Mouse (Mus musculus) layer of hippocampus, adult 18-20 months (tissue): ENCODE measurements at regions not wholly inside any gene's neighbourhood (a gene's known extent, or its start where the extent isn't known, plus 50 kb on each side); places are given as distances from the start of the nearest gene placed in this dataset.

Source experiments
- DNase-seq, 2 experiments: peaks; one replicate each; pipeline ENCODE4 v3.0.0; 2022; ENCODE audit warnings: low spot score in 2 of 2

- DNase-seq = no peak
These were observed 797.1 kb upstream of the Slit2 start for GRCm38 (mm10) chr5:47185868-47186267.

- DNase-seq = no peak
These were observed 780.6 kb upstream of the Slit2 start for GRCm38 (mm10) chr5:47202164-47202914.

DNA sequence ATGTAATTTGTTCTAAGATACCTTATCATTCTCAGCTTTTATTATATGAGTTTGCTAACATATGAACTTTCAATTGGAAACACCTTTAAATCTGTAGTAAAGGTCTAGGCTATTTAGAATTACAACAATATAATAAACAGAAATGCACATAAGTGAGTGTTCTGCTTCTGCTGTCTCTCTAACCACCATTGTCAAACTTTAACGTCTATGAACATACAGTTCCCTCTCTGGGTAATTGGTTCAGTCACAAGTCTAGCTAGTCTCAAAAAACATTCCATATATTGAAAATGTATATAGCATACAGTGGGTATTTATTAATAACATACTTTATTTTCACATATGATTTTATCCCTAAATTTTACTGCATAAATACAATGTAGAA lies 780.0 kb upstream of the Slit2 start:
- DNase-seq = no peak

DNA sequence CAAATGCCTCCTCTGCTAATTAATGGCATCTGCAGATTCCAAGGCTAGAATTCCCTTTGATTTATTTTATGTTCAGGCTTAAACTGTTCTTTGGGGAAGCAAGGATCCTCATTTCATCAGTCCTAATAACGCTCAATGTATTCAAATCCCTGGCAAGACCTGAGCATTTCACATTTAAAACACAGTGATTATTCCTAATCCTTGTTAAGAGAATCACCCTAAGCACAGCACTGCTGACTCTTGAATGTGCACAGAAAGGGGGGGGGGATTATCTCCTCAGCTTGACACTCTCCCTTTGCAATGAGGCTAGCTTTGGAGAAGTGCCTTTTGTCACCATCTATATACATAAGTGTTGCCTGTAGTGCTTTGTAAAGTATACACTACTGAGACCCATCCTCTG lies 772.4 kb upstream of the Slit2 start:
- no peak for DNase-seq

- DNase-seq = no peak
These were observed 767.5 kb upstream of the Slit2 start for GRCm38 (mm10) chr5:47215421-47215820.

DNA sequence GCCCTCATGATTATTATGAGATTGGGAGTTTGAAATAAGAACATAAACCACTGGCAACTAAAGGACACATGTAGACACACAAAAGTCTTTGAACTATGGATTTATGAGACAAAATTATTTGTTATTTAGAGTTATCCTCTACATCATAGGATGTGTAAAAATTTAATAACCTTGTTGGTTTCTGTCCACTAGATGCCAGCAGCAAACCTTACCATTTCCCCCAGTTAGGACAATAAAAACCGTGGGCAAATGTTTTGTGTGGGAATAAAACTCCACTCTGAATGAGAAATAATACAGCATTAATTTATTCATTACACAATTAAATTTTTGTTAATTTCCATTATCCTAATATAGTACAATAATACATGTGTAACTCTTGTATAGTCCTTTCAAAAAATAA lies 757.7 kb upstream of the Slit2 start:
- DNase-seq = no peak

GRCm38 (mm10) chr5:47236094-47236493 lies 746.8 kb upstream of the Slit2 start:
- no peak for DNase-seq

DNA sequence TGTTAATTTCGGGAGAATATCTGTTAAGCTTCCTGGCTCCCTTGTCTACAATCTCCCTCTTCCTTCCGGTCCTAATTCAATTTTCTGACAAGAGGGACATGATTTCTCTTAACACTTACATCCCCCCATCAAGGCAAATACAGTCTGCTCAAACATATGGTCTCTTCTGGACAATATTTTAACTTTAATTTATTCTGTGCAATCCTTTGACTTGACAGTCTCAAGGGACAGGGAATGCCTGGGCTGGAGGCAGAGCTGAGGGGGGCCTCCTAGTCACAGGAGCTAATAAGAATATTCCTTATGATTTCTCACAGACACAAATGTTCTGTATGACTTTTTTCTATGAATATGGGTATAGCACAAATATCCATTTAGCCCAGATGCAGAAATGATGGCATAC lies 742.9 kb upstream of the Slit2 start:
- DNase-seq = no peak

- no peak for DNase-seq
These were observed 742.4 kb upstream of the Slit2 start for GRCm38 (mm10) chr5:47240586-47240985.

DNA sequence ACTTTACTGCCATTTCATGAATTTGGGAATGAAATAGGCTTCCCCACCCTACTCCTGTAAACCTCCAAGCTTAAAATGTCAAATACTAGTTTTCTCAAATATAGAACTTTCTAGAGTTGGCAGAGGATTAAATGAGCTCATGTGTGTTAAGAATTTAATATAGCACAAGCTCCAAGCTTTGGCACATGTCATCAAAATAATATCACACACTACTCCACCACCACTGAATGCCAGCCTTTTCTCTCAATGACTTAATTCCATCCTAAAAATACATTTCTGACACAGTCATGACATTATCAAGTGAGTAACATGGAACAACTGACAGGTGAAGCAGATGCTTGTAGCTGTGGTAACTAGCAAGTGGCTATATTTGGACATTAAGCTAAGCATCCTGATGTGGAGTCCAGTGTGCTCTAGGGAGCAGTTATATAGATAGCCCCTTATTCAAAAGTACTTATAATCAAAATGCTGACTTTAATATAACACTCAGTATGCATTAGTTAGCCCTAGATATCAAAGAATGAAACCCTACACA lies 728.0 kb upstream of the Slit2 start:
- no peak for DNase-seq

DNA sequence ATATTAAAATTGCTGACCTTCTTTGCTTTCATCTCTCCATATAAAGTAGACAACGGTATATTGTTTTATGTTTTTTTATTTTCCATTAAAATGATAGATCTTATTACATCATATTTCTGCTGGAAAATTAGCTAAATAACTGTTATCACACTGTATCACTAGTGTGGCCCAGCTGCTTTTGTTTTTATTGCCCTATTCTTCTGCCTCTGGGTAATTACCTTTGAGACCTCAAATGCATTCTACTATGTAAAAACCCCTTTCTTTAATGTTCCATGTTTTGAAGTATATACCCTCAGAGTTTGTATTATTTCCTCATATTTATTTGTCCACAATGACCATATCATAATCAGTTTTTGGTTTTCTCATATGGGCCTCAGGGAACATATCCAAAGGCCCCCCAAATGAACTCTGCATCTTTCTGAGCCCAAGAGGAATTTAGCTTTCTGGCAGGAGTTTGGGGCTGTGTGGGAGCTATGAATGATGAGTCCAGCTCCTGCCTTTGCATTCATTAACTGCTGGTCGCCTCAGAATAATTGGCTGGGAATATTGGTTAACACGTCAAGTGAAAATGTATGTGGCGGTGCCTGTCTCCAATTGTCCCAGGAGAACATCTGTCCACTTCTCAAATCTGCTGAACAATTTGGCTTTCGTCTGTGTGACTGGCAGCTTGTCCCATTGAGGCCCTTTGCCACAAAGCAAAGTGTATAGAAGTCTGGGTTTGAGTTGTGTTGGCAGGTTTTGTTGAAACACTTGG lies 721.1 kb upstream of the Slit2 start:
- DNase-seq = no peak

GRCm38 (mm10) chr5:47272642-47273041 lies 710.3 kb upstream of the Slit2 start:
- no peak for DNase-seq

DNA sequence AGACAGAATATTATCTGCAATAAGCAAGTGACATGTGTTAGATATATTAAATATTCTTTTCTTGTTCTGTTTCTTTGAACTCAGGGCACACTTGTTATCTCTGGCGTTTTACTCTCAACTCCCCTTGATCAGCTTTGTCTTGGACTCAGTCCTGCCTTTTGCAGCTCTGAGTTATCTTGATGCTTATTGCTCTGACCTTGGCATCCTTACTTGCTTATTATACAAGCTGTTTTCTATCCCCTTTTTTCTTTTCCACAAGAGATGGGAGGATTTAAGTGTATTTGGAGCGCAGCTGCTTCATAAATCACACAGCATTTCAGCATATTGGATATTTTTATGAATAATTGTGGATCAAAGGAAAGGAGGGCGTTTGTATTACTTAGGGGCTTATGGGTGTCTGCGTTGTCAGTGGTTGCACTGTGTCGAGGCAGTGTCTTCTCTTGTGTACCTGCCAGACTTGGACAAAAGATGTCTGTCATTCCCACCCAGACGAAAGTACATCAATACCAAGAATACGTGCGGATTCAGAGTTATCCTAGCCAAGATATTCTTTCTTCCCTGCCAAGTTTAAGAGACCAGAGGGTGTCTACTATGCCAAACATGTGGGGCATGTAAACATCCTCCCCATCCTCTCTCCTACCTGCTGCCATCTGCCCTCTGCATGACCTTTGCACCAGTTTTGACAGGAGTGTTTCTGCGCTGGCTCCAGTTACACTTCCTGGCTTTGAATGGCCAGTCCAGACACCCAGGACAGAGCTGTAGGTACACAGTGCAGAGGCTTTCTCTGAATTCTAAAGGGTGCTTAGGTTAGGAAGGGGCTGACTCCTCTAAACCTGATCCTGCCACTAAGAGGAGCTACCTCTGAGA lies 709.3 kb upstream of the Slit2 start:
- DNase-seq = no peak

DNA sequence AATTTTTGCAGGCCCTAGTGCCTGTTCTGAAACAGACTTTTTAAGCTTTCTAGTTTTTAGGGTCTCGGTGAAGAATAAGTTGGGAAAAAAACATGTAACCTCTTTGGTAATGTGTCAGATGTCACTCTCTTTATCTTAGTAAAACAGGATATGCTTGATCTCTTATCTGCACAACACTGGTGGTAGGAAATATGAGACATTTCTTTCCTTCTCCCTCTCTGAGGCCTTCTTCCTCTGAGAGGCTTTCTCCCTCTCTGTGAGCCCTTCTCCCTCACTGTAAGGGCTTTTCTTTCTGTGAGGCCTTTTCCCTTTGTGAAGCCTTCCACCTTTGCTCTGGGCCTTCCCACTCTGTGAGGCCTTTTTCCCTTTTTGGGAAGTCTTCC lies 708.7 kb upstream of the Slit2 start:
- DNase-seq = no peak

- DNase-seq = no peak
These were observed 706.4 kb upstream of the Slit2 start for GRCm38 (mm10) chr5:47276231-47277195.

DNA sequence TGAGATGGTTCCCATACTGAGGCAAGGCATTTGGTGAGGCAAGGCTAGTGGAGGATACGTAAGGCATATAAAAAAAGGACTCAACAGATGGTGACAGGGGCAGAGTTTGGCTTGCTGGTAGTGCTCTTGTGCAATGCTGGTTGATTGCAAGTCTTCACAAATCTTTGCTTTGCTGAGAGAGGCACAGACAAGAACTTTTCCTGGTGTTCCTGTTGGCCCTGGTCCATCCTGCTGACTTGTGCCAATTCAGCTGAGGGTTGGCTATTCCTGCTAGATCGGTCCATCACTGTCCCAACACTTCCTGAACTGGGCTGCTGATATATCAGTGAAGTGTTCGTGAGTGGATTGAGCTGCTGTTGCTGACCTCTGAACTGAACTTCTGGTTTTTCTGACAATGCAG lies 703.3 kb upstream of the Slit2 start:
- DNase-seq = no peak

DNA sequence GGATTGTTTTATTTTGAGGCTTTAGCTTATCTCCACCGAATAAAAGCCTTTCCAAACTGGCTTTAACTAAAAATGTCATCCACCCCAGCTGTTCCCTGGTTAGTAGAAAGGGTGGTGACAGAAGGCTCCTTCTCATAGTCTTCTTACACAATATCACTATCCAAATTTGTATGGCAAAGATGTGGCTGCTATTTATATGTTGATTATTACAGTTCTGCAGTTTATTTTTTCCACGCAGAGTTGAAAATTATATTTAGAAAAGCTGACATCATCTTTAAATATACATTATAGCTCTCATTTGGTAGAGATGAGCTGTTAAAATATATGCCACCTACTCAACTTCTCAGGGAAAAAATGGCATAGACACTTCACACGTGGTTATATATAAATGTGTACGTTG lies 683.3 kb upstream of the Slit2 start:
- DNase-seq = peak; percentile 13 to 60

DNA sequence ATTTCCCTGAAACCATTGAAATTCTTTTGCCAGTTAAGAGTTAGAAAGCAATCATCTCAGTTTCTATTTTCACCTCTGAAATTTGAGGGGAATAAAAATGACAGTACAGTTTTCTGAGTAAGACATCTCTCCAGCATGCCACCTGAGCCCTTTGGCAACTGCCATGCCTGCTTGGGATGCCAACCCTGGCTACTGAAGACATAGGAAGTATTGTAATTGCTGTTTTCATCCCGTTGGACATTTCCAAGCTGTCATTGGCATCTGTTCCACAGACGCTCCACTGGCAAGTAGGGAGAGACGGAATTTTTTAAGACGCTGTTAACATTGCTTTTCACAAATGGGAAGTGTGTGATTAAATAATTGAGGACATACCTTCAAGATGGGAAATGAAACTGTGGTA lies 665.4 kb upstream of the Slit2 start:
- peak; percentile 20 to 22 for DNase-seq

DNA sequence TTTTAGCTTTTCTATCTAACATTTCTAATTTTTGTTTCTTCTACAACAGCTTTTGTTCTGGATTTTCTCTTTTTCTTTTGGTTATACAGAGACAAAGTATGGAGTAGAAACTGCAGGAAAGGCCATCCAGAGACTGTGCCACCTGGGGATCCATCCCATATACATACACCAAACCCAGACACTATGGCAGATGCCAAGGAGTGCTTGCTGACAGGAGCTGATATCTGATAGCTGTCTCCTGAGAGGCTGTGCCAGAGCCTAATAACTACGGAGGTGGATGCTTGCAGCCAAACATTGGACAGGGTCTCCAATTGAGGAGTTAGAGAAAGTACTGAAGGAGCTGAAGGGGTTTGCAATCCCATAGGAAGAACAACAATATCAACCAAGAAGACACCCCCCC lies 664.8 kb upstream of the Slit2 start:
- no peak for DNase-seq

DNA sequence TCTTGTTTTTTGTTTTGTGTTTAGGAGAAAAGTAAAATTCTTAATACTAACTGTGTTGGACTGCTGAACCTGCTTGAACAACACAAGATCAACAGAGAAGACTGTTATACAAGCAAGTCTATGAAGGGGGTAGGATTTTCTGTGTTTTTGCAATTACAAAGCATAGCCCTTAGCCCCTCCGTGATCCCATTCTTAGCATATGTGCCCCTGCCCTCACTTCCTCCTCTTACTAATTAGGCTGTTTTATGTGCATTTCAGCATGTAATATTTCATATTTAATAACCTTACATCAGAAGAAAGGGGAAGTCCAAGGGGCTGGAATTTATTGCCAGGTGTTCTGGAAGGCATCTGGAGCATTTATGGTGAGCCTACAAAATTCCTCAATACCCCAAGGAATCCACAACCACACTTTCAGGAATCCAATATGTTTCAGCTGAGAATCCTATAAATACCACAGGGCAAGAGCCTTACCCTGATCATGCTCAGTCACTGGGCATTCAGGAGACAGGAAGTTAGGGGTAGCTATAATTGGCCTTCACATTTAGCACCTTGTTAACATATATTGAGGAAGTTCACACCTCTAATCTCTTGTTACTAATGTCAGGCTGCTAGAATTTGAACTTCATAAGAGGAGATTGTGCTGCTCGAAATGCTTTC lies 660.3 kb upstream of the Slit2 start:
- no peak for DNase-seq
